Comparison of ENCODE assay signal across 14 mouse cellular contexts in genomic region chr12:112759471-112759870, GRCm38 (mm10).
"Had no signal": no experiment of that assay in that cellular context is flagged by ENCODE, and none has a peak within 500 bp of the region (broad histone marks: within the 10 kb centered on the region; RNA-seq: fewer than 3 reads in every experiment).

No protein-coding gene starts in this region.

- H3K4me3 ChIP-seq: layer of hippocampus, adult 2 months; limb, embryonic 12.5 days; midbrain, embryonic 10.5 days; myocyte; neural tube, embryonic 15.5 days had no signal

- H3K4me1 ChIP-seq: neural tube, embryonic 15.5 days had no signal

- H3K27me3 ChIP-seq: limb, embryonic 12.5 days had no signal

- DNase-seq: kidney, adult 8-10 months; kidney, postnatal 4 days; midbrain, embryonic 14.5 days; right cerebral cortex, postnatal 4 days; spleen, adult 18-20 months; thymus, adult 2 months; thymus, postnatal 25 days had no signal

- H3K27ac ChIP-seq: kidney, postnatal 0 days; layer of hippocampus, adult 2 months; limb, embryonic 12.5 days; liver, embryonic 14.5 days; midbrain, embryonic 10.5 days; neural tube, embryonic 15.5 days had no signal

- H3K36me3 ChIP-seq: limb, embryonic 12.5 days; midbrain, embryonic 10.5 days; neural tube, embryonic 15.5 days had no signal

- H3K9ac ChIP-seq: limb, embryonic 12.5 days; liver, embryonic 14.5 days; neural tube, embryonic 15.5 days had no signal
